Mouse (Mus musculus) adrenal gland, adult 2 months (tissue): ENCODE results near the gene Asap3. TPM values are rescaled to one million over a fixed set of nuclear protein-coding genes. Genes with fewer than 3 reads are reported as not detected.

Experiments used
- DNase-seq: peaks from one replicate; pipeline ENCODE4 v3.0.0; 2021
- polyA plus RNA-seq: library from polyadenylated mRNA; depleted of rRNA; stranded (reverse); fragments of >200 nt; gene quantifications from 2 replicates; pipeline ENCODE4 v1.2.3, GENCODE M21; 2012
- total RNA-seq, 2 experiments: library from RNA; stranded (reverse); gene quantifications; 2 replicates each; pipeline ENCODE4 v1.2.3; 2021

The Asap3 gene
- total and polyA plus RNA-seq, 3 experiments = 1.4 to 3.6 (median 3.2) TPM

- DNase-seq = peak; percentile 95
Measured at GRCm38 (mm10) chr4:136180408-136181330, 25.5 kb upstream of the Asap3 start.

- no peak for DNase-seq
Measured at GRCm38 (mm10) chr4:136181367-136181766, 24.8 kb upstream of the Asap3 start.

GRCm38 (mm10) chr4:136185375-136185774 lies 20.8 kb upstream of the Asap3 start:
- peak; percentile 76 for DNase-seq

- no peak for DNase-seq
Measured at GRCm38 (mm10) chr4:136186315-136186714, 19.9 kb upstream of the Asap3 start.

- DNase-seq = no peak
Measured at GRCm38 (mm10) chr4:136186739-136187472, 19.3 kb upstream of the Asap3 start.

GRCm38 (mm10) chr4:136188973-136189737 lies 17.0 kb upstream of the Asap3 start:
- DNase-seq = no peak

- no peak for DNase-seq
Measured at GRCm38 (mm10) chr4:136189912-136190311, 16.3 kb upstream of the Asap3 start.

- no peak for DNase-seq
Measured at GRCm38 (mm10) chr4:136193571-136193970, 12.6 kb upstream of the Asap3 start.

- no peak for DNase-seq
Measured at GRCm38 (mm10) chr4:136195029-136195428, 11.1 kb upstream of the Asap3 start.

- no peak for DNase-seq
Measured at GRCm38 (mm10) chr4:136195629-136196028, 10.5 kb upstream of the Asap3 start.

GRCm38 (mm10) chr4:136196201-136196600 lies 10.0 kb upstream of the Asap3 start:
- no peak for DNase-seq

- DNase-seq = no peak
Measured at GRCm38 (mm10) chr4:136198846-136199245, 7.3 kb upstream of the Asap3 start.

GRCm38 (mm10) chr4:136199562-136200292 lies 6.4 kb upstream of the Asap3 start:
- no peak for DNase-seq

- peak; percentile 48 for DNase-seq
Measured at GRCm38 (mm10) chr4:136202509-136202908, 3.7 kb upstream of the Asap3 start.

GRCm38 (mm10) chr4:136204775-136205174 lies 1.4 kb upstream of the Asap3 start:
- DNase-seq = no peak

- peak; percentile 26 for DNase-seq
Measured at GRCm38 (mm10) chr4:136206943-136207342, 778 bp downstream of the Asap3 start.

GRCm38 (mm10) chr4:136210931-136211330 lies 4.8 kb downstream of the Asap3 start:
- DNase-seq = peak; percentile 32

- DNase-seq = peak; percentile 65
Measured at GRCm38 (mm10) chr4:136213629-136214028, 7.5 kb downstream of the Asap3 start.

GRCm38 (mm10) chr4:136214828-136215227 lies 8.7 kb downstream of the Asap3 start:
- DNase-seq = no peak

- no peak for DNase-seq
Measured at GRCm38 (mm10) chr4:136215576-136215975, 9.4 kb downstream of the Asap3 start.

GRCm38 (mm10) chr4:136217063-136217462 lies 10.9 kb downstream of the Asap3 start:
- DNase-seq = no peak
